Mouse (Mus musculus): ENCODE measurements around the gene Acbd6. TPM values are rescaled to one million over a fixed set of nuclear protein-coding genes. Genes with fewer than 3 reads are reported as not detected.

Gene Acbd6
- polyA plus RNA-seq, 1 experiment from 2014 or later: 79.5 TPM

- no peaks in the 10 kb centered on the region for H3K9me3 ChIP-seq
- H3K27ac ChIP-seq (replicated peaks): no peak overlapping the region
- H3K27me3 ChIP-seq (replicated peaks; ENCODE audit: low read depth, poor library complexity, severe bottlenecking): peaks cover 100% of the 10 kb centered on the region
- DNase-seq (ENCODE audit: low spot score): peak; percentile 44
- H3K36me3 ChIP-seq (replicated peaks): no peaks in the 10 kb centered on the region
- H3K4me3 ChIP-seq: peak overlapping the region; percentile 16; the same call in 1 of the 2 replicates
- H3K4me1 ChIP-seq: peaks cover 38% of the 10 kb centered on the region
- WGBS: under 1% methylated on average over 25 of the region's 25 CpGs
Measured at GRCm38 (mm10) chr1:155737809-155738383, 180.0 kb downstream of the Acbd6 start.

Other genes starting within 250 kb of the Acbd6 start
- gene Xpr1, start 140.7 kb upstream of the Acbd6 start, polyA plus RNA-seq (2016; fragmentation: Nextera tagmentation; extraction: Ambion mirVana): 8.2 and 8.4 TPM in 2 replicates
- gene Lhx4, start 193.6 kb downstream of the Acbd6 start, polyA plus RNA-seq (2016; fragmentation: Nextera tagmentation; extraction: Ambion mirVana): 1.1 and 2.5 TPM in 2 replicates